Mouse (Mus musculus): ENCODE measurements at regions not wholly inside any gene's neighbourhood (a gene's known extent, or its start where the extent isn't known, plus 50 kb on each side); places are given as distances from the start of the nearest gene placed in this dataset.

DNA sequence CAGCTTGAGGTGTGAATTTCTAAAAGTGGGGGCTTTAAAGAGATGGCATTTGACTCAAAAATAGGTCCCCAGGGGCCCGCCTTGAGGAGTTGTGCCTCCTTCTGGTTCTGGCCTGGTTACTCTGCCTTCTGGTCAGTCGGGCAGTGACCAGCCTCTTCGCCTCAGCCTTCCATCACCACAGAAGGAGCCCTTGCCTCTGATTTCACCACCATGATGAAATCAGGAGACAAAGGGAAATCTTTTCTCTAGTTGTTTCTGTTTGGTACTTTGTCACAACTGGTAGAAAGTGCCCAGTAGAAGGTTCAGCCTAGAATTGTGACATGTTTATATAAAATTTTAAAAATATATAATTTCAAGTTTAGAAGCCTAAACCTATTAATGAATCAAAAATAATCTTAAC lies 492.0 kb downstream of the Zfp704 start:
- 80% methylated on average over 3 of the region's 3 CpGs for WGBS
- DNase-seq (ENCODE audit: low spot score) = no peak
- Histone ChIP-seq H3K4me2 (replicated peaks; ENCODE audit: low read depth, low read length) (no peak overlapping the region), H3K36me3 (ENCODE audit: control insufficient read depth, insufficient read depth, low read length) (no peaks in the 10 kb centered on the region), H3K27me3 (ENCODE audit: control insufficient read depth, insufficient read depth, low read length) (no peaks in the 10 kb centered on the region), H3K9ac (ENCODE audit: low read depth, low read length) (no peak overlapping the region), H3K9me3 (ENCODE audit: control insufficient read depth, low read length) (no peaks in the 10 kb centered on the region), H3K27ac (ENCODE audit: low read depth, low read length) (no peak overlapping the region), H3K4me1 (replicated peaks; ENCODE audit: control insufficient read depth, insufficient read depth, low read length) (no peaks in the 10 kb centered on the region), H3K4me3 (ENCODE audit: low read depth, low read length) (no peak overlapping the region)
- ATAC-seq (ENCODE audit: low FRiP score) = no peak

DNA sequence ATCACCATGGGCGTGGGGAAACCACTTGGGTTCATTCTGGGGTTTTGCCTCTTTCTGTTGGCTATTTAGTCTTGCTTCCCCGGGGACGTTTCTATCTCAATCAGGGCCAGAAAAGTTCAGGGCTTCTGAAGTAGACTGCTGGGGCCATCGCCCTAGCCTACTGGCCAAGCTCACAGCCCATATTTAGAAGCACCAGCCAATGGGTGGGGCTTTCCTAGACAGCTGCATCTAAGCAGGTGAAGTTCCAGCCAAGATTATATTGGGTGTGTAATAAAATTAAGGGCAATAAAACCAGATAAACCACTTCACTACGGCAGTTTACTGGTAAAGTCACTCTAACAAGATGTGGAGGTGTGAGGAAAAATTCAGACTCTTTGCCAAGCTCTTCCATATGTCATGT lies 496.5 kb downstream of the Zfp704 start:
- Histone ChIP-seq H3K9me3 (ENCODE audit: control insufficient read depth, low read length) (no peaks in the 10 kb centered on the region), H3K9ac (ENCODE audit: low read depth, low read length) (no peak overlapping the region), H3K4me1 (replicated peaks; ENCODE audit: control insufficient read depth, insufficient read depth, low read length) (no peaks in the 10 kb centered on the region), H3K4me3 (ENCODE audit: low read depth, low read length) (no peak overlapping the region), H3K36me3 (ENCODE audit: control insufficient read depth, insufficient read depth, low read length) (no peaks in the 10 kb centered on the region), H3K27ac (ENCODE audit: low read depth, low read length) (no peak overlapping the region), H3K4me2 (replicated peaks; ENCODE audit: low read depth, low read length) (no peak overlapping the region), H3K27me3 (ENCODE audit: control insufficient read depth, insufficient read depth, low read length) (no peaks in the 10 kb centered on the region)
- WGBS = 83% methylated on average over 5 of the region's 5 CpGs
- ATAC-seq (ENCODE audit: low FRiP score) = no peak
- DNase-seq (ENCODE audit: low spot score) = no peak

DNA sequence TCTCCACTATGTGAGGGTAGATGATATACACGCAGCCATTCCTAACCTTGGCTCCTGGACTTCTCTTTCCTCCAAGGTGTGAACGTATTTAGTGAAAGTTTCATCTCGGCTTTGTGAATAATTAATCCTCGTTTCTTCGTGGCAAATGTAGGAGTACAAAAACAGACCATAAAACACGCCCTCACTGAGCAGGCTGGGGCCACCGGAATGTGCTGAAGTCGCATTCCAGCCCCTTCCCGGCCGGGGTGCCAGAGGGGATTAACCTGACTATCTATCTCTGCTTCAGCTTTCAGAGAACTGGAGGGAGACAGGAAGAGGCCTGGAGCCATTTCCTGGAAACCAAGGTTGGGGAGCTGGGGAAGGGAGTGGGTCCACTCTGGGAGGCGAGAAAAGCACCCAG lies 499.1 kb downstream of the Zfp704 start:
- ATAC-seq (ENCODE audit: low FRiP score) (no peak), DNase-seq (ENCODE audit: low spot score) (no peak)
- WGBS = 46% methylated on average over 11 of the region's 11 CpGs
- Histone ChIP-seq H3K27me3 (ENCODE audit: control insufficient read depth, insufficient read depth, low read length) (no peaks in the 10 kb centered on the region), H3K9ac (ENCODE audit: low read depth, low read length) (no peak overlapping the region), H3K4me2 (replicated peaks; ENCODE audit: low read depth, low read length) (no peak overlapping the region), H3K9me3 (ENCODE audit: control insufficient read depth, low read length) (no peaks in the 10 kb centered on the region), H3K4me3 (ENCODE audit: low read depth, low read length) (no peak overlapping the region), H3K4me1 (replicated peaks; ENCODE audit: control insufficient read depth, insufficient read depth, low read length) (no peaks in the 10 kb centered on the region), H3K36me3 (ENCODE audit: control insufficient read depth, insufficient read depth, low read length) (no peaks in the 10 kb centered on the region), H3K27ac (ENCODE audit: low read depth, low read length) (no peak overlapping the region)

DNA sequence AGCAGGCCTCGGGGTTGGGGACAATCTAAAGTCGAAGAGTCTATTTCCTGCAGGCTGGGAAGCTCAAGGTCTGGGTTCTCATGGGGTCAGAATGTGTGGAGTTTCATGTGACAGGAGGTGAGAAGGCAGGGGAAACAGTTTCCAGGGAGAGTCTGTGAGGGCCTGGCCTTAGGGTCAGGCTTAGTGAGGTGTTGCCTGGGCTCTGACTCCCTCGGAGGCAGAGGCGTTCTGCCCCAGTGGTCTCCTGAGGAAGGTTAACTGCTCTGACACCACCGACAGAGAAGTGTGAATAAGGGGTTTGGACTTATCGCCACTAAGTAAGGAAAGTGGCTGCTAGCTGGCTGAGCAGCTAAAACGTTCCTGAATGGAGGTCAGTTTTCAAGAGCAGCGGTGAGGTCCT lies 499.9 kb downstream of the Zfp704 start:
- Histone ChIP-seq H3K4me3 (ENCODE audit: low read depth, low read length) (no peak overlapping the region), H3K27ac (ENCODE audit: low read depth, low read length) (no peak overlapping the region), H3K27me3 (ENCODE audit: control insufficient read depth, insufficient read depth, low read length) (no peaks in the 10 kb centered on the region), H3K9ac (ENCODE audit: low read depth, low read length) (no peak overlapping the region), H3K4me2 (replicated peaks; ENCODE audit: low read depth, low read length) (no peak overlapping the region), H3K36me3 (ENCODE audit: control insufficient read depth, insufficient read depth, low read length) (no peaks in the 10 kb centered on the region), H3K4me1 (replicated peaks; ENCODE audit: control insufficient read depth, insufficient read depth, low read length) (no peaks in the 10 kb centered on the region), H3K9me3 (ENCODE audit: control insufficient read depth, low read length) (no peaks in the 10 kb centered on the region)
- DNase-seq (ENCODE audit: low spot score) (no peak), ATAC-seq (ENCODE audit: low FRiP score) (no peak)
- WGBS = 38% methylated on average over 8 of the region's 8 CpGs

DNA sequence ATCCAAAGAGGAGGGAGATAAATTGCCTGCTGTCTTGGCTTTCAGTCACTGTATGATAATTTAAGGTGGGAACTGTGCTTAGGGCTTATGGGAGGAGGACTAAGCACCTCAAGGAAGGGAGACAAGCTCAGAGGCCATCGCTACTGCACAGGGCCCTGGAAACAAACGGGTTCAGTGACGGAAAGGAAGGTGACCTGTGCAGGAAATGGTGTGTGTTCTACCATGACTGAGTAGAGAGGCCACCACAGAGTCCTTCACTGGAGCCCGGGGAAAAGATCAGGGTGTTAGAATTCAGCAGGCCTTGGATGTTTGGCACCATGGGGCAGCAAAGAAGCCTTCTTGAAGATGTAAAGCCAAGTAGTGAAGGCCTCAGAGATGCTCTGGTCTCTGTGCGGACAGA lies 500.4 kb downstream of the Zfp704 start:
- Histone ChIP-seq H3K36me3 (ENCODE audit: control insufficient read depth, insufficient read depth, low read length) (no peaks in the 10 kb centered on the region), H3K9me3 (ENCODE audit: control insufficient read depth, low read length) (no peaks in the 10 kb centered on the region), H3K27me3 (ENCODE audit: control insufficient read depth, insufficient read depth, low read length) (no peaks in the 10 kb centered on the region), H3K4me2 (replicated peaks; ENCODE audit: low read depth, low read length) (no peak overlapping the region), H3K9ac (ENCODE audit: low read depth, low read length) (no peak overlapping the region), H3K27ac (ENCODE audit: low read depth, low read length) (no peak overlapping the region), H3K4me3 (ENCODE audit: low read depth, low read length) (no peak overlapping the region), H3K4me1 (replicated peaks; ENCODE audit: control insufficient read depth, insufficient read depth, low read length) (no peaks in the 10 kb centered on the region)
- ATAC-seq (ENCODE audit: low FRiP score) (no peak), DNase-seq (ENCODE audit: low spot score) (no peak)
- WGBS = 89% methylated on average over 5 of the region's 5 CpGs

DNA sequence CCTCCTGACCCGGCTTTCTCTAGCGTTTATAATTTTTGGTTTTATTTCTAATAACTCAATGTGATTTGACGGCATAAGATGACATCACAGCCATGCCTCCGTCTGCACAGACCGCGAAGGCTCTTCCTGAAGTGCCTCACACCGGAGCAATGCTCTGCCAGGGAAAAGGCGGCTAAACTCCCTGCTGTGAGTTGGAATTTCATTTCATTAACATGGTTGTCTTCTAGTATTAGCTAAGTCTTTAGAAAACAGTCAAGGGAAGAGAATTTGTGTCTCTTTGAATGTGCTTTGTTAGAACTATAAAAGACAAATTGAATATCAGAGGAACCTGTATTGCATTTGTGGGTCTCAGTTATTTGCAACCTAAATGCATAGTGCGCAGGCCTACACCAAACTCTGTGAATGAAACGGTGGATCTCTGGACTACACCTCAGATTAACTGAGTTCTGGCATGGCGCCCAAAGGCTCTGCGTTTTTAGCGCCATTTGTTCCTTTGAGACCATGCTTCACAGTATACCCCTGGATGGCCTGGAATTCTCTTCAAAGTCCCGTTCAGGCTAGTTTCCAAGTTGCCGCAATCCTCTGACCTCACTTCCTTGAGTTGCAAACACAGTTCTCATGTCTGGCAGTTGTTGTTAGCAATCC lies 502.0 kb downstream of the Zfp704 start:
- no peak overlapping the region for H3K27ac ChIP-seq (ENCODE audit: low read depth, low read length)
- H3K9me3 ChIP-seq (ENCODE audit: control insufficient read depth, low read length) = no peaks in the 10 kb centered on the region
- DNase-seq (ENCODE audit: low spot score) (no peak), ATAC-seq (ENCODE audit: low FRiP score) (no peak)
- H3K4me1 ChIP-seq (replicated peaks; ENCODE audit: control insufficient read depth, insufficient read depth, low read length) = no peaks in the 10 kb centered on the region
- 78% methylated on average over 15 of the region's 15 CpGs for WGBS
- H3K9ac ChIP-seq (ENCODE audit: low read depth, low read length) = no peak overlapping the region
- no peaks in the 10 kb centered on the region for H3K27me3 ChIP-seq (ENCODE audit: control insufficient read depth, insufficient read depth, low read length)
- no peak overlapping the region for H3K4me2 ChIP-seq (replicated peaks; ENCODE audit: low read depth, low read length)
- no peak overlapping the region for H3K4me3 ChIP-seq (ENCODE audit: low read depth, low read length)
- no peaks in the 10 kb centered on the region for H3K36me3 ChIP-seq (ENCODE audit: control insufficient read depth, insufficient read depth, low read length)

DNA sequence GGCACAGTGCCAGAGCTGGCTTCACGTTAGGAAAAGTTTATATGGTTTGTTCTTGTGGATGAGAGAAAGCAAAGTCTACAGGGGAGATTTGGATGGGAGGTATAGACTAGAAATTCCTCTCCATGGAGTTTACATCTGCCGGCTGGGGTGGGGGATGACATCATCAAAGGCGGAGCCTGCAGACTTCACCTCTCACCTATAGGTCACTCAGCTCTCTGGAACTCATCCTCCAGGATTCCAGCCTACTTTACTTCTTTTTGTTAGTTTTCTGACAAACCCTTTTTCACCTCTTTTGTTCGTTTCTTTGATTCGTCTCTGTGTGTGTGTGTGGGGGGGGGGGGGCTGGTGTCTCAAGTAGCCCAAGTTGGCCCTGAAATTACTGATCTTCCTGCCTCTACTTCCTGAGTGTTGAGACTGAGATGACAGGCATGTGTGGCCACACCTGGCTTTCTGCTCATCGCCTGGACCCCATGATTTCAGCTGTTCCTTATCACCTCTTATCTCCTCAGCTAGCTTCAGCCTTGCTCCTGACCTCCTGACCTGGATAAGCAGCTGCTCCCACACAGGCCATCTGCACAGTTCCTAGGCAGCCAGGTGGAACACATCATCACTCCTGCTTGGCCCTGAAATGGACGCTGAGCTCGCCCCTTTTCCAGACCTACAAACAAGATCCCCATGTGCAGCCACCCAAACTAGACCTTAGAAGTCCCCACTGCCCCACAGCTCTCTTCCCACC lies 504.5 kb downstream of the Zfp704 start:
- no peak overlapping the region for H3K4me3 ChIP-seq (ENCODE audit: low read depth, low read length)
- H3K9ac ChIP-seq (ENCODE audit: low read depth, low read length) = no peak overlapping the region
- no peak for ATAC-seq (ENCODE audit: low FRiP score)
- no peak for DNase-seq (ENCODE audit: low spot score)
- no peaks in the 10 kb centered on the region for H3K27me3 ChIP-seq (ENCODE audit: control insufficient read depth, insufficient read depth, low read length)
- no peak overlapping the region for H3K4me2 ChIP-seq (replicated peaks; ENCODE audit: low read depth, low read length)
- H3K9me3 ChIP-seq (ENCODE audit: control insufficient read depth, low read length) = no peaks in the 10 kb centered on the region
- no peaks in the 10 kb centered on the region for H3K36me3 ChIP-seq (ENCODE audit: control insufficient read depth, insufficient read depth, low read length)
- H3K4me1 ChIP-seq (replicated peaks; ENCODE audit: control insufficient read depth, insufficient read depth, low read length) = no peaks in the 10 kb centered on the region
- H3K27ac ChIP-seq (ENCODE audit: low read depth, low read length) = no peak overlapping the region
- WGBS = 61% methylated on average over 8 of the region's 8 CpGs

DNA sequence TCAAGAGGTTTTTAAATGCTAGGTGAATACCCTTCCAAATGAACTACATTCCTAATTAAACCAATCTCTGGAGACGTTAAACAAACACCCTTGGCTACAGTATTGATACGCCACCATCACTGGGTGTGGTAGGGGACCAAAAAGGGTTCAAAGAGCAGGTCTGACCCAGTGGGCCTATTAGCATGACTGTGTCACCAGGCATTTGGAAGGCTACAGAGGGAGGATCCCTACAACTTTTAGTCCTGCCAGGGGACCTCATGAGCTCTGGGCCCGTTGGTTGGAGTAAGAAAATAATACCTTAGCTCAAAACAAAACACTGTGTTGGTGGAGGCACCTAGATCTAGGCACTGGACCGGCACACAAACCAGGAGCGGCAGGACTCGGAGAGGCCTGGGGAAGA lies 506.4 kb downstream of the Zfp704 start:
- H3K4me3 ChIP-seq (ENCODE audit: low read depth, low read length) = no peak overlapping the region
- WGBS = 81% methylated on average over 6 of the region's 6 CpGs

DNA sequence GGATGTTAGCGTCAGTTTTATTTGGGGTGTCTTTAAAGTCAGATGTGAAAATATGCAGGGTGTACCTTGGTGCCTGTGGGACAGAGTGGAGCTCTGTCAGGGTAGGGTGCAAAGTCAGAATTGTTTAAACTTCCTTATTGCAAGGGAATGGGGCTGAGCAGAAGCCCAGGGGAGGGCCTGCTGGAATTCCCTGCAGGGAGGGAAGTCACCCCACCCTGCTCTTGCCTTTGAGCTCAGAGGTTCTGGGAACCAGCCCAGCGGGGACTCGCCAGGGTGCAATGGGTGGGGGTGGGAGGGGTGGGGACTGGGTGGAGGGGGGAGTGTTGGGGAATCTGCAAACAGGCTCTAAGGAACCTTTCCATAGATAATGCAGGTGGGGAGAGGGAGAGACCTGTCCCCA lies 508.6 kb downstream of the Zfp704 start:
- DNase-seq (ENCODE audit: low spot score) = no peak
- 48% methylated on average over 3 of the region's 3 CpGs for WGBS
- no peaks in the 10 kb centered on the region for H3K4me1 ChIP-seq (replicated peaks; ENCODE audit: control insufficient read depth, insufficient read depth, low read length)

More for the DNA sequence above, 506.4 kb downstream of the Zfp704 start:
- no peaks in the 10 kb centered on the region for H3K9me3 ChIP-seq (ENCODE audit: control insufficient read depth, low read length)
- ATAC-seq (ENCODE audit: low FRiP score) (no peak), DNase-seq (ENCODE audit: low spot score) (no peak)
- no peak overlapping the region for H3K9ac ChIP-seq (ENCODE audit: low read depth, low read length)
- no peaks in the 10 kb centered on the region for H3K4me1 ChIP-seq (replicated peaks; ENCODE audit: control insufficient read depth, insufficient read depth, low read length)
- no peaks in the 10 kb centered on the region for H3K36me3 ChIP-seq (ENCODE audit: control insufficient read depth, insufficient read depth, low read length)
- H3K27me3 ChIP-seq (ENCODE audit: control insufficient read depth, insufficient read depth, low read length) = no peaks in the 10 kb centered on the region
- no peak overlapping the region for H3K27ac ChIP-seq (ENCODE audit: low read depth, low read length)
- no peak overlapping the region for H3K4me2 ChIP-seq (replicated peaks; ENCODE audit: low read depth, low read length)

More for the DNA sequence above, 508.6 kb downstream of the Zfp704 start:
- no peak overlapping the region for H3K4me2 ChIP-seq (replicated peaks; ENCODE audit: low read depth, low read length)
- H3K27ac ChIP-seq (ENCODE audit: low read depth, low read length) = no peak overlapping the region
- H3K4me3 ChIP-seq (ENCODE audit: low read depth, low read length) = no peak overlapping the region
- H3K9me3 ChIP-seq (ENCODE audit: control insufficient read depth, low read length) = no peaks in the 10 kb centered on the region
- H3K9ac ChIP-seq (ENCODE audit: low read depth, low read length) = no peak overlapping the region
- H3K36me3 ChIP-seq (ENCODE audit: control insufficient read depth, insufficient read depth, low read length) = no peaks in the 10 kb centered on the region
- ATAC-seq (ENCODE audit: low FRiP score) = no peak
- H3K27me3 ChIP-seq (ENCODE audit: control insufficient read depth, insufficient read depth, low read length) = no peaks in the 10 kb centered on the region

All from hindbrain, embryonic 11.5 days (tissue).